Mouse (Mus musculus) spleen, adult 2 months (tissue): ENCODE results near the gene Efcab7.

ENCODE experiments used
- CTCF ChIP-seq: fragments of 200-500 bp; IDR thresholded peaks from 2 replicates; pipeline ENCODE4 v1.5.1; 2011; ENCODE audit warnings: mild to moderate bottlenecking, inconsistent platforms; ENCODE audit not compliant: insufficient read depth, insufficient read length, insufficient replicate concordance; ENCODE audit errors: extremely low read depth
- POLR2A ChIP-seq: fragments of 200-500 bp; IDR thresholded peaks from 2 replicates; pipeline ENCODE4 v1.6.1; 2011; ENCODE audit warnings: low read depth, low read length, inconsistent platforms

DNA sequence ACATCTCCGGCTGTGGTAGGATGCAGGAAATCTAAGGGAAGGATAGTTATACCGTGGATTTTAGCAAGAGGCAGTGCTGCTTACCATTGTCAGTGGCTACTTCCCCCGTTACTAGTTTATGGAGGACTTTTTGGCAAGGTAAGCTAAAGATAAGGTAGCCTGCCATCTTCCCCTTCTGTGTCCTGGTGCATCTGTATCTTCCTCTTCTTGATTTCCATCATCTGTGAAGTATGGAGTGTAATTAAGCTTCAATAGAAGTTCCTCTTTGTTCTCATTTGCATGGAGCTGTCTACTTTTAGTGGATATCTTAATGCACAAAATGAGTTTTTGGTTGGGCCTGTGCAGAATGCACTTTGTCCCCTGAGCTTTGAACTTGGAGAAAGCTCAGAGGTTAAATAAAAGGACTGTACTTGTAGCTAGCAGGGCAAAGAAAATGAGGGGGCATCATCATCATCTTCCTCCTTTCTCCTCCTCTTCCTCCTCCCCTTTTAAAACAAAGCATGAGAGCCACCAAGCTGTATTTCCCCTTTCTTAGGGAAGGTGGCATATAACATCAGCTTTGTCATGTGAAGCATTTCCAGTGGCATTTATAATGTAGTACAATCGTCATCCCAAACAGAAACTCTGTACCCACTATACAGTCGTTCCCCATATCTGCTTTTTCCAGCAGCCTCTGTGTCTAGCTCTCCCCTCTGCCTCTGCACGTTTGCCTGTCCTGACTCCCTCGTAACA, 129.3 kb downstream of the Efcab7 start:
- TF ChIP-seq CTCF (no peak), POLR2A (no peak)
